Mouse (Mus musculus) liver, embryonic 14.5 days (tissue): ENCODE measurements at regions not wholly inside any gene's neighbourhood (a gene's known extent, or its start where the extent isn't known, plus 50 kb on each side); places are given as distances from the start of the nearest gene placed in this dataset.

ENCODE experiments used
- ATAC-seq: fragments of 200-750 bp; cut with Nextera tagmentation; 2 replicates; pipeline ENCODE4 v1.8.0; 2017; ENCODE audit warnings: moderate number of reproducible peaks, mild to moderate bottlenecking, moderate library complexity; ENCODE audit not compliant: insufficient read depth
- DNase-seq, 3 experiments: peaks; one replicate each; pipeline ENCODE4 v3.0.0-alpha.2; 2012 to 2013; ENCODE audit warnings: low read depth in 3 of 3, low spot score in 3 of 3
- H3K27ac ChIP-seq: fragments of 300-500 bp; sonication (generic); 2 replicates; pipeline ENCODE4 v1.5.1; 2014; ENCODE audit warnings: moderate library complexity, mild to moderate bottlenecking, control low read depth, inconsistent platforms
- H3K27me3 ChIP-seq: fragments of 300-500 bp; sonication (generic); 2 replicates; pipeline ENCODE4 v1.6.1; 2014; ENCODE audit warnings: mild to moderate bottlenecking, low read length, moderate library complexity; ENCODE audit not compliant: control insufficient read depth, insufficient read depth
- H3K36me3 ChIP-seq: fragments of 300-500 bp; sonication (generic); replicated peaks from 2 replicates; pipeline ENCODE4 v1.6.1; 2014; ENCODE audit warnings: low read depth; ENCODE audit not compliant: control insufficient read depth, insufficient read depth
- H3K4me1 ChIP-seq, 2 experiments: fragments of 200-500 bp in 1 of 2; fragments of 300-500 bp in 1 of 2; sonication (generic) in 1 of 2; replicated peaks; 2 replicates each; pipeline ENCODE4 v1.6.1; 2012 to 2014; ENCODE audit warnings: antibody characterized with exemption in 1 of 2, inconsistent platforms in 1 of 2, low read length in 1 of 2; ENCODE audit not compliant: control insufficient read depth in 2 of 2, insufficient read depth in 2 of 2
- H3K4me2 ChIP-seq: fragments of 300-500 bp; sonication (generic); 2 replicates; pipeline ENCODE4 v1.6.1; 2014; ENCODE audit warnings: low read depth, mild to moderate bottlenecking, control low read depth, moderate library complexity
- H3K4me3 ChIP-seq, 2 experiments: fragments of 200-500 bp in 1 of 2; fragments of 300-500 bp in 1 of 2; sonication (generic) in 1 of 2; 2 replicates each; pipeline ENCODE4 v1.5.1; 2012 to 2014; ENCODE audit warnings: low read depth in 2 of 2, low read length in 2 of 2, mild to moderate bottlenecking in 2 of 2, control low read depth in 1 of 2, inconsistent platforms in 1 of 2, moderate library complexity in 1 of 2; ENCODE audit not compliant: insufficient read depth in 1 of 2
- H3K9ac ChIP-seq: fragments of 300-500 bp; sonication (generic); replicated peaks from 2 replicates; pipeline ENCODE4 v1.6.1; 2014; ENCODE audit warnings: mild to moderate bottlenecking, control low read depth, moderate library complexity
- H3K9me3 ChIP-seq: fragments of 300-500 bp; sonication (generic); 2 replicates; pipeline ENCODE4 v1.6.1; 2016; ENCODE audit warnings: low read length, mixed read lengths; ENCODE audit not compliant: control insufficient read depth
- CTCF ChIP-seq: IDR thresholded peaks from 2 replicates; pipeline ENCODE4 v1.5.1; 2016; ENCODE audit warnings: antibody characterized with exemption, low read depth, control low read depth
- EP300 ChIP-seq: IDR thresholded peaks from 2 replicates; pipeline ENCODE4 v1.6.1; 2016; ENCODE audit warnings: antibody characterized with exemption, low read depth
- WGBS: fragments of 180-500 bp; shearing (Covaris S2); extraction: QIAGEN DNeasy Blood & Tissue Kit; methylation state at CpG from one replicate; pipeline ENCODE4 v1.1.7; 2014; ENCODE audit not compliant: insufficient replicate concordance; 5-methylcytosine and 5-hydroxymethylcytosine counted together

DNA sequence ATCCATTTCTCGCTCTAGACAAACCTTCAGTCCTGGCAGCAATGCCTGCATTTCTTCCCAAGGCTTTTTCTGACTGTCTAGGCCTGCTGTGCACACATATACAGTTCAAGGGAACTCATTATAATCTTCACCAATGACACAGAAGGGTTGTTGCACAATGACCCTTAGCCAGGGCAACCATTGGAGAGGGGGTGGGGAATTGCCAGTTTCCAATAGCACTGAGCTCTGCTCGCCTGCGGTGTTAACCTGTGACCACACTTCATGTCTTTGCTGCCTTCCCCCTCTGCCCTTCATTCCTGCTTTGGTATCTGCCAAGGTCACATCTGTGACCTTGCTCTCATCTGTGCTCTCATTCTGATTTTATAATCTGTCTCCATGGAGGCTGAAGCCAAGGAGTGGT lies 106.2 kb upstream of the Gadl1 start:
- WGBS, result 64% methylated on average over 3 of the region's 3 CpGs
- Histone ChIP-seq H3K36me3 (no peaks in the 10 kb centered on the region), H3K4me2 (no peak overlapping the region), H3K9ac (no peak overlapping the region), H3K27ac (no peak overlapping the region), H3K9me3 (no peaks in the 10 kb centered on the region), H3K27me3 (no peaks in the 10 kb centered on the region), H3K4me3 (no peak overlapping the region), H3K4me1 (no peaks in the 10 kb centered on the region; a peak in 1 of 4 replicates)
- TF ChIP-seq EP300 (no peak), CTCF (no peak)
- no peak for ATAC-seq
- no peak for DNase-seq

- TF ChIP-seq CTCF (no peak), EP300 (no peak)
- ATAC-seq, result no peak
- WGBS, result 20% methylated on average over 4 of the region's 4 CpGs
These were observed 104.0 kb upstream of the Gadl1 start for GRCm38 (mm10) chr9:115805224-115805623.

GRCm38 (mm10) chr9:115806018-115806702 lies 103.1 kb upstream of the Gadl1 start:
- no peak overlapping the region for H3K9ac ChIP-seq
- ATAC-seq, result no peak
- no peak overlapping the region for H3K27ac ChIP-seq
- 45% methylated on average over 10 of the region's 10 CpGs for WGBS
- H3K4me1 ChIP-seq, result no peaks in the 10 kb centered on the region; a peak in 1 of 4 replicates
- no peaks in the 10 kb centered on the region for H3K27me3 ChIP-seq
- TF ChIP-seq CTCF, result no peak
- H3K4me2 ChIP-seq, result no peak overlapping the region
- no peak for DNase-seq
- H3K4me3 ChIP-seq, result no peak overlapping the region
- H3K9me3 ChIP-seq, result no peaks in the 10 kb centered on the region
- no peaks in the 10 kb centered on the region for H3K36me3 ChIP-seq

More at GRCm38 (mm10) chr9:115805224-115805623, 104.0 kb upstream of the Gadl1 start:
- Histone ChIP-seq H3K9me3 (no peaks in the 10 kb centered on the region), H3K4me3 (no peak overlapping the region), H3K27ac (no peak overlapping the region), H3K36me3 (no peaks in the 10 kb centered on the region), H3K4me2 (no peak overlapping the region), H3K9ac (no peak overlapping the region), H3K27me3 (no peaks in the 10 kb centered on the region), H3K4me1 (no peaks in the 10 kb centered on the region; a peak in 1 of 4 replicates)
- peak in 1 of 3 experiments; percentile 2 for DNase-seq

DNA sequence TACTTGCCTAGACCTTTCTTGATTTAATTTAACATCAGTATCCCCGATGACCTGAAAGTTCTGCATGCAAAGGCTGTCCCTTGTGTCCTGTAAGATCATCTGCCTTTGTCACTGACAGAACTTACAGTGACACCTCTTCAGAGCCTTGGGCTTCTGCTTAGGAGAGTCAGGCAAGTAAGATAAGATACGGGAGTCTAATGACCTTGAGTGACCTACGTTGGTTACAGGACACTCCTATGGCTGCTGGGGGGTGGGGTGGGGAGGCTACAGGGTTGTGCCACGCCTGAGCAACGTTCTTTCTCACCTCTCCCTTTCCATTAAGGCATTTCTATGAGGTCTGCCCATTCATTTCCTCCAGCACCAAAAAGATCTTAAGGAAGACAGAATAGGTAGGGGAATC lies 69.1 kb upstream of the Gadl1 start:
- DNase-seq (no peak), ATAC-seq (no peak)
- H3K4me1 ChIP-seq, result no peaks in the 10 kb centered on the region
- no peak overlapping the region for H3K4me2 ChIP-seq
- WGBS, result 41% methylated on average over 5 of the region's 5 CpGs
- no peak overlapping the region for H3K27ac ChIP-seq
- TF ChIP-seq CTCF, result no peak
- TF ChIP-seq EP300, result no peak
- no peaks in the 10 kb centered on the region for H3K36me3 ChIP-seq
- H3K9me3 ChIP-seq, result no peaks in the 10 kb centered on the region
- H3K4me3 ChIP-seq, result no peak overlapping the region
- no peaks in the 10 kb centered on the region for H3K27me3 ChIP-seq
- H3K9ac ChIP-seq, result no peak overlapping the region

DNA sequence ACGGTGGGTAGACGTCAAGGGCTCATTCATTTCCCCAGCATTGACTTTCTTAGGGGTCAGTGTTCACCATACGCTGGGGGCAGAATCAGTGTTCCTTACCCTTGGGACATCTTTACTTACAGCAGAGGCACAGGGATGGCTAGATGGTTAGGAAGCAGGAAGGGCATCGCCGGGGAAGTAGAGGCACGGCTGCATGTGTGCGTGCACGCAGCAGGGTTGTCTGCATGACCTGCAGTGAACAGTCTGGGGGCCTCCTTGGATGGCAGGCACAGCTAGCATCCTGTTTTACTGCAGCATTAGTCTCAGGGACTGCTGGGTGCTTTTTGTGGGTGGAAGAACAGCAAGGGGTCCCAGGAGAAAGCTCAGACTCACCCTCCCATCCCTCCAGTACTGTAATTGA lies 68.5 kb upstream of the Gadl1 start:
- no peaks in the 10 kb centered on the region for H3K9me3 ChIP-seq
- no peak overlapping the region for H3K4me2 ChIP-seq
- no peaks in the 10 kb centered on the region for H3K4me1 ChIP-seq
- WGBS, result 71% methylated on average over 8 of the region's 8 CpGs
- TF ChIP-seq CTCF (no peak), EP300 (no peak)
- DNase-seq (no peak), ATAC-seq (no peak)
- no peak overlapping the region for H3K9ac ChIP-seq
- no peak overlapping the region for H3K27ac ChIP-seq
- no peaks in the 10 kb centered on the region for H3K27me3 ChIP-seq
- no peak overlapping the region for H3K4me3 ChIP-seq
- no peaks in the 10 kb centered on the region for H3K36me3 ChIP-seq
